Mouse (Mus musculus) kidney, postnatal 0 days (tissue): ENCODE measurements around the gene Pde4d. TPM values are rescaled to one million over a fixed set of nuclear protein-coding genes. Genes with fewer than 3 reads are reported as not detected.

Experiments used
- ATAC-seq: fragments of 200-750 bp; cut with Nextera tagmentation; replicated peaks from 2 replicates; pipeline ENCODE4 v1.8.0; 2017; ENCODE audit warnings: low read depth, moderate number of reproducible peaks, moderate TSS enrichment, moderate library complexity; ENCODE audit not compliant: low FRiP score
- DNase-seq: peaks from one replicate; pipeline ENCODE4 v3.0.0-alpha.2; 2016; ENCODE audit warnings: low spot score
- H3K27ac ChIP-seq: fragments of 300-500 bp; sonication (generic); 2 replicates; pipeline ENCODE4 v1.5.1; 2014; ENCODE audit warnings: mild to moderate bottlenecking
- H3K27me3 ChIP-seq: fragments of 300-500 bp; sonication (generic); 2 replicates; pipeline ENCODE4 v1.6.1; 2014; ENCODE audit warnings: low read length, mixed read lengths; ENCODE audit not compliant: insufficient read depth
- H3K36me3 ChIP-seq: fragments of 300-500 bp; sonication (generic); 2 replicates; pipeline ENCODE4 v1.6.1; 2014; ENCODE audit warnings: low read length, mixed read lengths; ENCODE audit not compliant: insufficient read depth
- H3K4me1 ChIP-seq: fragments of 300-500 bp; sonication (generic); replicated peaks from 2 replicates; pipeline ENCODE4 v1.6.1; 2014; ENCODE audit warnings: antibody characterized with exemption, low read length, mixed read lengths; ENCODE audit not compliant: insufficient read depth
- H3K4me2 ChIP-seq: fragments of 300-500 bp; sonication (generic); 2 replicates; pipeline ENCODE4 v1.6.1; 2014; ENCODE audit warnings: mild to moderate bottlenecking, low read length, moderate library complexity, mixed read lengths
- H3K4me3 ChIP-seq: fragments of 300-500 bp; sonication (generic); replicated peaks from 2 replicates; pipeline ENCODE4 v1.5.1; 2014; ENCODE audit warnings: low read depth, low read length
- H3K9ac ChIP-seq: fragments of 300-500 bp; sonication (generic); 2 replicates; pipeline ENCODE4 v1.6.1; 2014; ENCODE audit warnings: low read depth, low read length
- H3K9me3 ChIP-seq: fragments of 300-500 bp; sonication (generic); replicated peaks from 2 replicates; pipeline ENCODE4 v1.6.1; 2016; ENCODE audit warnings: low read length, inconsistent platforms, mixed read lengths
- CTCF ChIP-seq: IDR thresholded peaks from 2 replicates; pipeline ENCODE4 v1.5.1; 2016; ENCODE audit warnings: antibody characterized with exemption, low read depth, mild to moderate bottlenecking, moderate library complexity
- WGBS: fragments of 180-500 bp; shearing (Covaris S2); extraction: QIAGEN DNeasy Blood & Tissue Kit; methylation state at CpG from one replicate; pipeline ENCODE4 v1.1.7; 2014; 5-methylcytosine and 5-hydroxymethylcytosine counted together
- polyA plus RNA-seq: library from polyadenylated mRNA; unstranded; fragments of >200 nt; fragmentation: Nextera tagmentation; extraction: Ambion mirVana; gene quantifications from 2 replicates; pipeline ENCODE4 v1.2.1, GENCODE M21; 2015

The Pde4d gene
- polyA plus RNA-seq, 1 experiment from 2014 or later: 7.1 TPM

DNA sequence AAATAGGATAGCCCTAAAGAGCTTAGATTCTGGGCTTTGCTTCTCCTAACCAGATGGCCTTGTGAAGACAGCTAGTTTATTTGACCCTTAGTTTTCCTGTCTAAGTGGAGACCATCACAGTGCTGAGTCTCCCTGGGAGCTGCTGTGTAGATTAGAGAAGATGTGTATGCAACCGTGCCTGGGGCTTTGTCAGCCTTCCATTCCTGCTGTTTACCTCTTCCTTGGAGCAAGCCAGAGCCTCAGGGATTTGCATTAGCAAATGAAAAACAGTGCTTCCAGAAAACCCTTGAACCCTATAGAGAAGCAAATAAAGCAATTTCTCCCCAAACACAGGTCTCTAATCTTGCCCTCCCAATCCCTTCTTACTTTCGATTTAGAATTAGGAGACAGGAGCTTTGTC lies 623.6 kb downstream of the Pde4d start:
- 25% methylated on average over 2 of the region's 2 CpGs for WGBS
- Histone ChIP-seq H3K4me1 (0 out of 2 replicates have a peak, but pooled peaks cover 2% of the 10 kb centered on the region), H3K27me3 (no peaks in the 10 kb centered on the region), H3K9me3 (no peaks in the 10 kb centered on the region), H3K4me3 (no peak overlapping the region), H3K4me2 (no peak overlapping the region), H3K9ac (no peak overlapping the region), H3K27ac (no peak overlapping the region), H3K36me3 (no peaks in the 10 kb centered on the region)
- no peak for DNase-seq
- ATAC-seq: no peak
- no peak for TF ChIP-seq CTCF

DNA sequence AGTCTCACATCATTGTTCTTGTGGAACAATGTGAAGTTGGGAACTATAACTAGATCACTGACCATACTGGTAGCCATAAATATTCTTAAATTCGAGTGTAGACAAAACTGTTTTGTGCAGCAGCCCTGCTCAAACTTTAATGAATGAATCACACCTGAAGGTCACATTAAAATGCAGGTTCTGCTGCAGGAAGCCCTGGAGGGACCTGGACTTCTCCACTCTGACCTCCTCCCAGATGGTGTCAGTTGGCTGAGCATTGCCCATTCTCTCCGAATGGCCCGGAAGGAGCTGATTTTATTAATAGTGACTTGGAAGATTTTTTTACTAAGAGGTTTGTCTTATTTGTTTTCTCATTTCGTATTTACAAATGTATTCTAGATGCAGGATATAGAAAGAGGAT lies 624.3 kb downstream of the Pde4d start:
- H3K27ac ChIP-seq: no peak overlapping the region
- 38% methylated on average over 4 of the region's 4 CpGs for WGBS
- ATAC-seq (no peak), DNase-seq (no peak)
- H3K4me3 ChIP-seq: no peak overlapping the region
- H3K9ac ChIP-seq: no peak overlapping the region
- no peak for TF ChIP-seq CTCF
- H3K36me3 ChIP-seq: no peaks in the 10 kb centered on the region
- no peak overlapping the region for H3K4me2 ChIP-seq
- H3K4me1 ChIP-seq: no peaks in the 10 kb centered on the region
- H3K9me3 ChIP-seq: no peaks in the 10 kb centered on the region
- H3K27me3 ChIP-seq: no peaks in the 10 kb centered on the region

DNA sequence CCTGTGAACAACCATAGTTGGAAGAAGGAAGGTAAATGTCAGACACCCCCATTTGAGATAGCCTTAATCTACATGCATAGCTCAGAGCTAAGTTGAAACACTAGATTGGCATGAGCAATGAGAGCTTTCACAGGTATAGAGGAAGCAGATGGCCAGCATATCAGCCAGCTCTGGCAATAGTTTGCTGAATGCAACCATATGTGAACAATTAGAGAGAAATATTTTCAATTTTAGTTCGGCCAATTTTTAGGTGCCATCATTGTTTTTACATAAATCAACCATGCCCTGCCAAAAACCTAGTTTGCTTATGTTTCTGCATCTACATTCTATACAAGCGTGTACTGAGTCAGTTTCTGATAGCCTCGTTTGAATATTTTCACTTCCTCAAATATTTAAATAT lies 642.9 kb downstream of the Pde4d start:
- H3K4me1 ChIP-seq: no peaks in the 10 kb centered on the region
- no peaks in the 10 kb centered on the region for H3K27me3 ChIP-seq
- no peak overlapping the region for H3K9ac ChIP-seq
- no peaks in the 10 kb centered on the region for H3K9me3 ChIP-seq
- TF ChIP-seq CTCF: no peak
- H3K27ac ChIP-seq: no peak overlapping the region
- H3K4me2 ChIP-seq: no peak overlapping the region
- H3K36me3 ChIP-seq: no peaks in the 10 kb centered on the region
- H3K4me3 ChIP-seq: no peak overlapping the region
- no peak for ATAC-seq
- DNase-seq: no peak
- WGBS: 92% methylated on average over 3 of the region's 3 CpGs

DNA sequence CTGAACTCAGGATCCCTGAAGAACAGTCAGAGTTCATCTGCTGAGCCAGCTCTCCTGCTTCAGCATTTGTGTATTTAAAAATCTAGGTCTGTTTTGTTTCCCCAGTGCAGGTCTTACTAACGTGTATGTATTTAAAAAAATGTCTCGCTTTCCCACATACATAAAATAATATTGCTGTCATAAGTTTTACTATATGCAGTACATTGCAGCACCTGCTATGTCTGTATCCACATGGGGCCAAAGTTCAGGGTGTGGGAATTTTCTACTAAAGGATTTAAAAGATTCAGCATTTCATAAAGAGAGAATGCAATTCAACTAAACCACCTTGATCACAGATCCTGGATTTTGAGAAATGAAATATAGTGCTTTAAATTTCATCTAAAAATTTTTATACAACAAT lies 646.9 kb downstream of the Pde4d start:
- 80% methylated on average over 2 of the region's 2 CpGs for WGBS
- H3K4me2 ChIP-seq: no peak overlapping the region
- H3K9me3 ChIP-seq: no peaks in the 10 kb centered on the region
- H3K4me3 ChIP-seq: no peak overlapping the region
- no peak for TF ChIP-seq CTCF
- H3K27me3 ChIP-seq: no peaks in the 10 kb centered on the region
- H3K27ac ChIP-seq: no peak overlapping the region
- no peaks in the 10 kb centered on the region for H3K4me1 ChIP-seq
- no peak for DNase-seq
- H3K36me3 ChIP-seq: no peaks in the 10 kb centered on the region
- ATAC-seq: no peak
- H3K9ac ChIP-seq: no peak overlapping the region

DNA sequence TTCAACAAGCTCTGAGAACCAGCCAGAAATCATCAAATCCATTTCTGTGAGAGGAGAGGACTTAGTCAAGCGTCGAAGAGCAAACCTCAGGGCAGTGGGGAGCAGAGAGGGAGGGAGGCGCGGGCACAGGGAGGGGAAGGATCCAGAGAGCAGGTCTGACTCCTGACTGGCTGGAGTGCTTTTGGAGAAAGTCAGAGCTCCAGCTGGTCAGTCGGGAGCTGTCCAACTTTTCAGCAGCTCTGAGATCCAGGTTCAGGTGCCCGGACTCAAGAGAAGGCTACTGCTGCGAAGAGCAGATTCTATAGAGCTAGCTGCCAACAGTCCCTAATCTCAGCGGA lies 666.2 kb downstream of the Pde4d start:
- DNase-seq (peak; percentile 79), ATAC-seq (no peak; the same call in 1 of the 2 replicates)
- Histone ChIP-seq H3K36me3 (no peaks in the 10 kb centered on the region), H3K4me1 (peaks cover 4% of the 10 kb centered on the region; the same call in 1 of the 2 replicates), H3K9me3 (no peaks in the 10 kb centered on the region), H3K4me3 (0 out of 2 replicates have a peak overlapping the region, but pooled peaks have one; percentile 23), H3K27ac (no peak overlapping the region), H3K4me2 (peak overlapping the region; percentile 69), H3K27me3 (no peaks in the 10 kb centered on the region), H3K9ac (no peak overlapping the region)
- TF ChIP-seq CTCF: no peak
- 0% methylated on average over 8 of the region's 8 CpGs for WGBS

DNA sequence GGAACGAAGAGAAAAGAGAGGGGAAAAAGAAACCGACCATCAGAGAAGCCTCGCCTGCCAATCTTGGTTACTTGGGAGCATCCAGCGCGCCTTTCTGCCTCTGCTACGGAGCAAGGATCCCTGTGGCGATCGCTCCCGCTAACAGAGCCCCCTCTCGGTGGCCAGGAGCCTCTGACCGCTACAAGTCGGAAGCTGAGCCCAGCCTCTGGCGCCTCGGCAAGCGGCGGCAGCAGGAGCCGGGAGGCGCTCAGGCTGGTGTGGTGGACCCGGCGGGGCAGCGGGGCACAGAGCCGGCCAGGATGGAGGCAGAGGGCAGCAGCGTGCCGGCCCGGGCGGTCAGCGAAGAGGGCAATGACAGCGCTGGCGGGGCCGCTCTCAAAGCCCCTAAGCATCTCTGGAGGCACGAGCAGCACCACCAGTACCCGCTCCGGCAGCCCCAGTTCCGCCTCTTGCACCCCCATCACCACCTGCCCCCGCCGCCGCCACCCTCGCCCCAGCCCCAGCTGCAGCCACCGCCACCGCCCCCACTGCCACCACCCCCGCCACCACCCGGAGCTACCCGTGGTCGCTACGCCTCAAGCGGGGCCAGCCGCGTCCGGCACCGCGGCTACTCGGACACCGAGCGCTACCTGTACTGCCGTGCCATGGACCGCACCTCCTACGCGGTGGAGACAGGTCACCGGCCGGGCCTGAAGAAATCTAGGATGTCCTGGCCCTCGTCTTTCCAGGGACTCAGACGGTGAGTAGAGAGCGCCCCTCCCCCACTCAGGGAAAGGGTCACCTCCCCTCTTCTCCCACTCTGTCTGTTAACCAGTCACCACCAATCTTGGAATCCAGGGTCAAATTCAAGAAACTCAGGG lies 666.8 kb downstream of the Pde4d start:
- Histone ChIP-seq H3K4me1 (peaks cover 4% of the 10 kb centered on the region; the same call in 1 of the 2 replicates), H3K27ac (no peak overlapping the region), H3K9me3 (no peaks in the 10 kb centered on the region), H3K27me3 (no peaks in the 10 kb centered on the region), H3K9ac (no peak overlapping the region), H3K4me3 (peak overlapping the region; percentile 23), H3K36me3 (no peaks in the 10 kb centered on the region), H3K4me2 (peak overlapping the region; percentile 69)
- ATAC-seq (peak; percentile 79), DNase-seq (peak; percentile 76)
- under 1% methylated on average over 58 of the region's 63 CpGs for WGBS
- peak; percentile 63 for TF ChIP-seq CTCF
